In the genomic region with DNA sequence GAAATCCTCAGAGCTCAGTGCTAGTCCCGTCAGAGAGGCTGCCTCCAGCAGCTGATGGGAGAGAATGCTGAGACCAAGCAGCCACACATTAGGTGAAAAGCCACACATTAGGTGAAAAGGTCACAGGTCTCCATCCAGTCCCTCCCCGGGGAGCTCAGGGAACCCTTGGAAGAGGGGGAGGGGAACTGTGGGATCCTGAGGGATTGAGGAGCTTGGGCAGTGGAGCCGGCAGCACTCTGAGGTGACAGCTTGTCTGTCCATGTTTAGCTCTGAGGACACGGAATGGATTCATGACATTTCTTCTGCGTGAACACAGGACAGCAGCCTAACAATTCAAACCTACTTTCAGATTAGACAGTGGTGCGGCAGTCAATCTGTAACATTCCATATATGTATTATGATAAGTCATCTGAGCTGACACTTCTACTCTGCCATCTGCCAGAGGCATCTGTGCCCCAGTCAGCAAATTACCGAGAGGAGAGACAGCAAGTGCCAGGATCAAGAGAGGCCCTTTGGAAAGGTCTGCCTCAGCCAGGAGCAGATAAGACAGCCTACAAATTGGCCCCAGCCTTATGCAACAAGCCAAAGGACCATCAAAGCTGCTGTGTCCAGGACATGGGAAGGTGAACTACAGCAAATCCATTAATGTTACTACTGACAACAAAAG, we compare ENCODE assay signal across 9 mouse cellular contexts. TPM values are rescaled to one million over a fixed set of nuclear protein-coding genes. Genes with fewer than 3 reads are reported as not detected.
A peak's percentile ranks its signal among the peaks of the same experiment; 100 is the strongest.
DNase-seq lines count a peak whose midpoint lies in the region; ATAC-seq and TF ChIP-seq lines count a peak whose summit lies in the region.
"Had no signal": no experiment of that assay in that cellular context is flagged by ENCODE, and none has a peak within 500 bp of the region (broad histone marks: within the 10 kb centered on the region; RNA-seq: fewer than 3 reads in every experiment).

No protein-coding gene starts in this region.

- H3K4me2 ChIP-seq in hindbrain, embryonic 13.5 days, result no peak overlapping the region
- H3K4me2 ChIP-seq: lung, embryonic 15.5 days had no signal

- H3K4me3 ChIP-seq in hindbrain, embryonic 13.5 days, result no peak overlapping the region
- H3K4me3 ChIP-seq in hindbrain, embryonic 10.5 days, result no peak overlapping the region
- H3K4me3 ChIP-seq: lung, embryonic 15.5 days had no signal

- no peaks in the 10 kb centered on the region for H3K9me3 ChIP-seq in hindbrain, embryonic 13.5 days
- H3K9me3 ChIP-seq in hindbrain, embryonic 10.5 days, result no peaks in the 10 kb centered on the region
- H3K9me3 ChIP-seq: lung, embryonic 15.5 days had no signal

- WGBS in hindbrain, embryonic 13.5 days, result 52% methylated on average over 7 of the region's 7 CpGs
- 54% methylated on average over 7 of the region's 7 CpGs for WGBS in hindbrain, embryonic 10.5 days

- no peak for DNase-seq in hindbrain, embryonic 10.5 days (ENCODE audit: low spot score)
- DNase-seq in brain, embryonic 14.5 days (ENCODE audit: low read depth), result peak; percentile 72
- DNase-seq in cerebellum, postnatal 10 days, result peak; percentile 75 to 82
- peak; percentile 52 to 85 for DNase-seq in layer of hippocampus, adult 18-20 months (ENCODE audit: low spot score in 2 of 2)
- no peak for DNase-seq in thymus, postnatal 10 days (ENCODE audit: low spot score in 2 of 2)
- DNase-seq in adipocyte (ENCODE audit: low spot score), result no peak

- TF ChIP-seq CTCF in brain, embryonic 14.5 days (IDR thresholded peaks at IDR 0.05; ENCODE audit: borderline replicate concordance, extremely low read depth, insufficient read depth, insufficient read length), result no peak

- H3K36me3 ChIP-seq in hindbrain, embryonic 13.5 days, result peaks cover 31% of the 10 kb centered on the region
- H3K36me3 ChIP-seq in hindbrain, embryonic 10.5 days, result peaks cover 52% of the 10 kb centered on the region

- no peak for TF ChIP-seq POLR2A in brain, embryonic 14.5 days (IDR thresholded peaks at IDR 0.05; ENCODE audit: borderline replicate concordance, extremely low read depth, insufficient read depth, insufficient read length, poor library complexity, severe bottlenecking)

- no peak for ATAC-seq in hindbrain, embryonic 13.5 days (ENCODE audit: low FRiP score)
- ATAC-seq in CD4-positive, CD25-positive, alpha-beta regulatory T cell, adult 4 months, result no peak

- H3K4me1 ChIP-seq in hindbrain, embryonic 13.5 days (replicated peaks), result peaks cover 37% of the 10 kb centered on the region
- 0 out of 2 replicates have a peak, but pooled peaks cover 15% of the 10 kb centered on the region for H3K4me1 ChIP-seq in hindbrain, embryonic 10.5 days (replicated peaks)
- H3K4me1 ChIP-seq: lung, embryonic 15.5 days had no signal

- H3K27ac ChIP-seq in hindbrain, embryonic 13.5 days, result peak overlapping the region; percentile 66; the same call in 1 of the 2 replicates
- H3K27ac ChIP-seq in hindbrain, embryonic 10.5 days, result no peak overlapping the region
- H3K27ac ChIP-seq: lung, embryonic 15.5 days had no signal

- H3K9ac ChIP-seq in hindbrain, embryonic 13.5 days, result no peak overlapping the region
- H3K9ac ChIP-seq: lung, embryonic 15.5 days had no signal

- no peaks in the 10 kb centered on the region for H3K27me3 ChIP-seq in hindbrain, embryonic 13.5 days
- no peaks in the 10 kb centered on the region for H3K27me3 ChIP-seq in hindbrain, embryonic 10.5 days (ENCODE audit: insufficient read depth, poor library complexity, severe bottlenecking)
- H3K27me3 ChIP-seq: lung, embryonic 15.5 days had no signal

RNA-seq across cellular contexts. Expression of gene Agpat3, which starts 28.9 kb away (rescaled TPM):
- polyA plus RNA-seq in hindbrain, embryonic 13.5 days (2015; fragmentation: Nextera tagmentation; extraction: Ambion mirVana), result 51.2 and 54.4 TPM in 2 replicates
- 40.1 and 47.2 TPM in 2 replicates for polyA plus RNA-seq in hindbrain, embryonic 10.5 days (2016; fragmentation: Nextera tagmentation; extraction: Ambion mirVana)
- 95.2 and 97.6 TPM in 2 replicates for polyA plus RNA-seq in brain, embryonic 14.5 days (2012; rRNA removed)
- 100 to 1,000 TPM; 217 to 218 TPM for total RNA-seq in layer of hippocampus, adult 18-20 months (2021)
- 100 to 1,000 TPM in 1 of 2 experiments, 10 to 100 TPM in 1; 94.4 to 115 TPM for polyA plus RNA-seq in CD4-positive, CD25-positive, alpha-beta regulatory T cell, adult 4 months (2017; shearing (Covaris generic))

Comparison
In these comparisons a context has a peak if more than half of its experiments do, and no peak if none do; other contexts are left out.
1. DNase-seq: peak in brain, embryonic 14.5 days (single experiment), cerebellum, postnatal 10 days (2 of 2) and layer of hippocampus, adult 18-20 months (2 of 2); none in hindbrain, embryonic 10.5 days (single experiment), thymus, postnatal 10 days (0 of 2) and adipocyte (single experiment).